Mouse (Mus musculus): ENCODE results near the gene Wap. TPM values are rescaled to one million over a fixed set of nuclear protein-coding genes. Genes with fewer than 3 reads are reported as not detected.

The Wap gene
- 1.3 and 4.3 TPM in 2 replicates for polyA plus RNA-seq (2015; fragmentation: Nextera tagmentation; extraction: Ambion mirVana)

- no peak for ATAC-seq
- H3K36me3 ChIP-seq (ENCODE audit: control insufficient read depth, insufficient read depth), result no peaks in the 10 kb centered on the region
- H3K9me3 ChIP-seq (ENCODE audit: control insufficient read depth), result no peaks in the 10 kb centered on the region
- no peaks in the 10 kb centered on the region for H3K4me1 ChIP-seq (replicated peaks; ENCODE audit: control insufficient read depth, insufficient read depth, low read length)
- no peaks in the 10 kb centered on the region for H3K27me3 ChIP-seq (replicated peaks; ENCODE audit: control insufficient read depth, insufficient read depth, low read length)
- no peak within 1 kb of the TSS for H3K4me3 ChIP-seq (ENCODE audit: low read depth, low read length)
- no peak within 1 kb of the TSS for H3K27ac ChIP-seq (ENCODE audit: low read depth, low read length)
- no peak for TF ChIP-seq CTCF (IDR thresholded peaks at IDR 0.05; ENCODE audit: low read depth)
- WGBS, result 90% methylated on average over 4 of the region's 4 CpGs
- no peak within 1 kb of the TSS for H3K4me2 ChIP-seq (replicated peaks; ENCODE audit: low read depth)
- no peak within 1 kb of the TSS for H3K9ac ChIP-seq (ENCODE audit: low read depth, low read length)
These were observed at the start of gene Wap for GRCm38 (mm10) chr11:6638537-6638936. TSS of gene Wap (minus strand) at chr11:6638637.

- 62% methylated on average over 3 of the region's 3 CpGs for WGBS
- no peak for ATAC-seq
- Histone ChIP-seq H3K4me3 (ENCODE audit: low read depth, low read length) (no peak overlapping the region), H3K9me3 (ENCODE audit: control insufficient read depth) (no peaks in the 10 kb centered on the region), H3K27ac (ENCODE audit: low read depth, low read length) (no peak overlapping the region), H3K9ac (ENCODE audit: low read depth, low read length) (no peak overlapping the region), H3K36me3 (ENCODE audit: control insufficient read depth, insufficient read depth) (no peaks in the 10 kb centered on the region), H3K27me3 (replicated peaks; ENCODE audit: control insufficient read depth, insufficient read depth, low read length) (no peaks in the 10 kb centered on the region), H3K4me2 (replicated peaks; ENCODE audit: low read depth) (no peak overlapping the region), H3K4me1 (replicated peaks; ENCODE audit: control insufficient read depth, insufficient read depth, low read length) (no peaks in the 10 kb centered on the region)
- TF ChIP-seq CTCF (IDR thresholded peaks at IDR 0.05; ENCODE audit: low read depth), result no peak
These were observed 46.3 kb upstream of the Wap start for GRCm38 (mm10) chr11:6684741-6685140.

- ATAC-seq, result 0 out of 2 replicates have a peak, but pooled peaks have one; percentile 13
- WGBS, result 16% methylated on average over 10 of the region's 10 CpGs
- H3K9ac ChIP-seq (ENCODE audit: low read depth, low read length), result peak overlapping the region; percentile 26; the same call in 1 of the 2 replicates
- H3K4me2 ChIP-seq (replicated peaks; ENCODE audit: low read depth), result peak overlapping the region; percentile 27
- no peaks in the 10 kb centered on the region for H3K4me1 ChIP-seq (replicated peaks; ENCODE audit: control insufficient read depth, insufficient read depth, low read length)
- no peak overlapping the region for H3K4me3 ChIP-seq (ENCODE audit: low read depth, low read length)
- H3K36me3 ChIP-seq (ENCODE audit: control insufficient read depth, insufficient read depth), result no peaks in the 10 kb centered on the region
- TF ChIP-seq CTCF (IDR thresholded peaks at IDR 0.05; ENCODE audit: low read depth), result no peak
- H3K27ac ChIP-seq (ENCODE audit: low read depth, low read length), result no peak overlapping the region; the same call in 1 of the 2 replicates
- no peaks in the 10 kb centered on the region for H3K9me3 ChIP-seq (ENCODE audit: control insufficient read depth)
- no peaks in the 10 kb centered on the region for H3K27me3 ChIP-seq (replicated peaks; ENCODE audit: control insufficient read depth, insufficient read depth, low read length)
These were observed 42.0 kb upstream of the Wap start for GRCm38 (mm10) chr11:6680397-6680818.

GRCm38 (mm10) chr11:6679694-6680396 lies 41.4 kb upstream of the Wap start:
- TF ChIP-seq CTCF (IDR thresholded peaks at IDR 0.05; ENCODE audit: low read depth), result no peak
- 70% methylated on average over 17 of the region's 17 CpGs for WGBS

GRCm38 (mm10) chr11:6677530-6677929 lies 39.1 kb upstream of the Wap start:
- H3K4me3 ChIP-seq (ENCODE audit: low read depth, low read length), result no peak overlapping the region
- 38% methylated on average over 7 of the region's 7 CpGs for WGBS
- H3K36me3 ChIP-seq (ENCODE audit: control insufficient read depth, insufficient read depth), result no peaks in the 10 kb centered on the region
- ATAC-seq, result no peak
- H3K27ac ChIP-seq (ENCODE audit: low read depth, low read length), result no peak overlapping the region
- no peaks in the 10 kb centered on the region for H3K9me3 ChIP-seq (ENCODE audit: control insufficient read depth)
- TF ChIP-seq CTCF (IDR thresholded peaks at IDR 0.05; ENCODE audit: low read depth), result peak; percentile 62
- H3K27me3 ChIP-seq (replicated peaks; ENCODE audit: control insufficient read depth, insufficient read depth, low read length), result no peaks in the 10 kb centered on the region
- H3K4me2 ChIP-seq (replicated peaks; ENCODE audit: low read depth), result no peak overlapping the region
- no peaks in the 10 kb centered on the region for H3K4me1 ChIP-seq (replicated peaks; ENCODE audit: control insufficient read depth, insufficient read depth, low read length)
- no peak overlapping the region for H3K9ac ChIP-seq (ENCODE audit: low read depth, low read length)

More at GRCm38 (mm10) chr11:6679694-6680396, 41.4 kb upstream of the Wap start:
- no peaks in the 10 kb centered on the region for H3K36me3 ChIP-seq (ENCODE audit: control insufficient read depth, insufficient read depth)
- H3K4me2 ChIP-seq (replicated peaks; ENCODE audit: low read depth), result peak overlapping the region; percentile 27
- peak overlapping the region; percentile 26; the same call in 1 of the 2 replicates for H3K9ac ChIP-seq (ENCODE audit: low read depth, low read length)
- H3K4me1 ChIP-seq (replicated peaks; ENCODE audit: control insufficient read depth, insufficient read depth, low read length), result no peaks in the 10 kb centered on the region
- no peak overlapping the region; the same call in 1 of the 2 replicates for H3K27ac ChIP-seq (ENCODE audit: low read depth, low read length)
- no peaks in the 10 kb centered on the region for H3K27me3 ChIP-seq (replicated peaks; ENCODE audit: control insufficient read depth, insufficient read depth, low read length)
- H3K4me3 ChIP-seq (ENCODE audit: low read depth, low read length), result no peak overlapping the region
- no peaks in the 10 kb centered on the region for H3K9me3 ChIP-seq (ENCODE audit: control insufficient read depth)
- 0 out of 2 replicates have a peak, but pooled peaks have one; percentile 16 for ATAC-seq

- no peak for ATAC-seq
- H3K36me3 ChIP-seq (ENCODE audit: control insufficient read depth, insufficient read depth), result no peaks in the 10 kb centered on the region
- H3K4me1 ChIP-seq (replicated peaks; ENCODE audit: control insufficient read depth, insufficient read depth, low read length), result no peaks in the 10 kb centered on the region
- H3K4me2 ChIP-seq (replicated peaks; ENCODE audit: low read depth), result no peak overlapping the region
- WGBS, result 75% methylated on average over 9 of the region's 9 CpGs
- no peak overlapping the region for H3K9ac ChIP-seq (ENCODE audit: low read depth, low read length)
- H3K27ac ChIP-seq (ENCODE audit: low read depth, low read length), result no peak overlapping the region
- H3K4me3 ChIP-seq (ENCODE audit: low read depth, low read length), result no peak overlapping the region
- no peaks in the 10 kb centered on the region for H3K27me3 ChIP-seq (replicated peaks; ENCODE audit: control insufficient read depth, insufficient read depth, low read length)
- TF ChIP-seq CTCF (IDR thresholded peaks at IDR 0.05; ENCODE audit: low read depth), result 0 out of 2 replicates have a peak, but pooled peaks have one; percentile 12
- no peaks in the 10 kb centered on the region for H3K9me3 ChIP-seq (ENCODE audit: control insufficient read depth)
These were observed 38.2 kb upstream of the Wap start for GRCm38 (mm10) chr11:6676641-6677040.

All from intestine, postnatal 0 days (tissue).